Mouse (Mus musculus) limb, embryonic 10.5 days (tissue): Measurements from ENCODE around the gene L3mbtl2. TPM values are rescaled to one million over a fixed set of nuclear protein-coding genes. Genes with fewer than 3 reads are reported as not detected.
A peak's percentile ranks its signal among the peaks of the same experiment; 100 is the strongest.

ENCODE experiments used
- DNase-seq: peaks from one replicate; pipeline ENCODE4 v3.0.0-alpha.2; 2017; ENCODE audit warnings: low spot score
- H3K27ac ChIP-seq: fragments of 300-500 bp; sonication (generic); 2 replicates; pipeline ENCODE4 v1.5.1; 2016; ENCODE audit warnings: mild to moderate bottlenecking
- H3K27me3 ChIP-seq: fragments of 300-500 bp; sonication (generic); 2 replicates; pipeline ENCODE4 v1.6.1; 2016; ENCODE audit warnings: low read depth, mild to moderate bottlenecking; ENCODE audit not compliant: poor library complexity, severe bottlenecking
- H3K36me3 ChIP-seq: fragments of 300-500 bp; sonication (generic); 2 replicates; pipeline ENCODE4 v1.6.1; 2016; ENCODE audit warnings: mild to moderate bottlenecking, moderate library complexity
- H3K4me1 ChIP-seq: fragments of 300-500 bp; sonication (generic); 2 replicates; pipeline ENCODE4 v1.6.1; 2016
- H3K4me3 ChIP-seq: fragments of 300-500 bp; sonication (generic); 2 replicates; pipeline ENCODE4 v1.5.1; 2016; ENCODE audit warnings: mild to moderate bottlenecking, moderate library complexity
- H3K9me3 ChIP-seq: fragments of 300-500 bp; sonication (generic); replicated peaks from 2 replicates; pipeline ENCODE4 v1.6.1; 2016; ENCODE audit warnings: mild to moderate bottlenecking
- WGBS: fragments of 180-500 bp; shearing (Covaris S2); methylation state at CpG from one replicate; pipeline ENCODE4 v1.1.7; 2016; 5-methylcytosine and 5-hydroxymethylcytosine counted together
- polyA plus RNA-seq: library from polyadenylated mRNA; unstranded; fragments of >200 nt; fragmentation: Nextera tagmentation; extraction: Ambion mirVana; gene quantifications from 2 replicates; pipeline ENCODE4 v1.2.1, GENCODE M21; 2016

Gene L3mbtl2
- polyA plus RNA-seq, 1 experiment from 2014 or later, result 37.1 TPM

- H3K4me3 ChIP-seq, result no peak overlapping the region
- no peak overlapping the region for H3K27ac ChIP-seq
- no peak for DNase-seq
- peaks cover 95% of the 10 kb centered on the region for H3K36me3 ChIP-seq
- H3K27me3 ChIP-seq, result no peaks in the 10 kb centered on the region
- no peaks in the 10 kb centered on the region for H3K4me1 ChIP-seq
- WGBS, result 90% methylated on average over 9 of the region's 9 CpGs
- H3K9me3 ChIP-seq, result no peaks in the 10 kb centered on the region
Measured at GRCm38 (mm10) chr15:81718336-81719138, 54.8 kb downstream of the L3mbtl2 start.

- WGBS, result 93% methylated on average over 6 of the region's 6 CpGs
- H3K36me3 ChIP-seq, result peaks cover 95% of the 10 kb centered on the region
- H3K27me3 ChIP-seq, result no peaks in the 10 kb centered on the region
- H3K9me3 ChIP-seq, result no peaks in the 10 kb centered on the region
- no peak overlapping the region for H3K27ac ChIP-seq
- no peak for DNase-seq
- no peak overlapping the region for H3K4me3 ChIP-seq
- H3K4me1 ChIP-seq, result no peaks in the 10 kb centered on the region
Measured at GRCm38 (mm10) chr15:81719139-81719531, 55.4 kb downstream of the L3mbtl2 start.

- Histone ChIP-seq H3K4me3 (no peak overlapping the region), H3K27ac (no peak overlapping the region), H3K36me3 (peaks cover 96% of the 10 kb centered on the region), H3K4me1 (0 out of 2 replicates have a peak, but pooled peaks cover 3% of the 10 kb centered on the region), H3K9me3 (no peaks in the 10 kb centered on the region), H3K27me3 (no peaks in the 10 kb centered on the region)
- no peak for DNase-seq
- WGBS, result 95% methylated on average over 5 of the region's 5 CpGs
Measured at GRCm38 (mm10) chr15:81722361-81722760, 58.7 kb downstream of the L3mbtl2 start.

- 92% methylated on average over 11 of the region's 11 CpGs for WGBS
- Histone ChIP-seq H3K36me3 (peaks cover 83% of the 10 kb centered on the region), H3K27ac (no peak overlapping the region), H3K9me3 (no peaks in the 10 kb centered on the region), H3K4me1 (peaks cover 10% of the 10 kb centered on the region), H3K4me3 (no peak overlapping the region), H3K27me3 (no peaks in the 10 kb centered on the region)
- DNase-seq, result no peak
Measured at GRCm38 (mm10) chr15:81723653-81724052, 60.0 kb downstream of the L3mbtl2 start.

GRCm38 (mm10) chr15:81725965-81726364, 62.3 kb downstream of the L3mbtl2 start:
- Histone ChIP-seq H3K36me3 (peaks cover 60% of the 10 kb centered on the region), H3K4me1 (peaks cover 16% of the 10 kb centered on the region), H3K4me3 (no peak overlapping the region), H3K27me3 (no peaks in the 10 kb centered on the region), H3K27ac (no peak overlapping the region), H3K9me3 (no peaks in the 10 kb centered on the region)
- DNase-seq, result no peak
- 98% methylated on average over 8 of the region's 8 CpGs for WGBS

- DNase-seq, result peak; percentile 54
- WGBS, result under 1% methylated on average over 49 of the region's 49 CpGs
- Histone ChIP-seq H3K27ac (peak overlapping the region; percentile 90), H3K4me3 (peak overlapping the region; percentile 89), H3K27me3 (no peaks in the 10 kb centered on the region), H3K36me3 (peaks cover 26% of the 10 kb centered on the region), H3K4me1 (peaks cover 16% of the 10 kb centered on the region), H3K9me3 (no peaks in the 10 kb centered on the region)
Measured at GRCm38 (mm10) chr15:81729241-81729791, 65.6 kb downstream of the L3mbtl2 start.

- Histone ChIP-seq H3K27ac (peak overlapping the region; percentile 90), H3K4me1 (peaks cover 16% of the 10 kb centered on the region)
- 6% methylated on average over 41 of the region's 41 CpGs for WGBS
Measured at GRCm38 (mm10) chr15:81729792-81730635, 66.3 kb downstream of the L3mbtl2 start.

GRCm38 (mm10) chr15:81735075-81735474, 71.4 kb downstream of the L3mbtl2 start:
- H3K4me3 ChIP-seq, result no peak overlapping the region
- 57% methylated on average over 3 of the region's 3 CpGs for whole genome bisulfite sequencing
- no peaks in the 10 kb centered on the region for H3K9me3 ChIP-seq
- no peaks in the 10 kb centered on the region for H3K4me1 ChIP-seq
- H3K27ac ChIP-seq, result no peak overlapping the region
- no peak for DNase-seq
- H3K36me3 ChIP-seq, result no peaks in the 10 kb centered on the region
- no peaks in the 10 kb centered on the region for H3K27me3 ChIP-seq

More at GRCm38 (mm10) chr15:81729792-81730635, 66.3 kb downstream of the L3mbtl2 start:
- no peaks in the 10 kb centered on the region for H3K9me3 ChIP-seq
- DNase-seq, result peak; percentile 95
- H3K27me3 ChIP-seq, result no peaks in the 10 kb centered on the region
- peak overlapping the region; percentile 89 for H3K4me3 ChIP-seq
- H3K36me3 ChIP-seq, result peaks cover 19% of the 10 kb centered on the region

Other genes starting within 250 kb of the L3mbtl2 start
- 590 and 611 TPM in 2 replicates for gene Rbx1, start 197.6 kb upstream of the L3mbtl2 start, polyA plus RNA-seq
- 17.4 and 20.7 TPM in 2 replicates for gene Ep300, start 78.5 kb upstream of the L3mbtl2 start, polyA plus RNA-seq
- gene Chadl, start 33.4 kb downstream of the L3mbtl2 start, polyA plus RNA-seq, result 1.3 and 2.4 TPM in 2 replicates
- gene Zc3h7b, start 81.2 kb downstream of the L3mbtl2 start, polyA plus RNA-seq, result 51.7 and 57.5 TPM in 2 replicates
- gene Rangap1, start 81.6 kb downstream of the L3mbtl2 start, polyA plus RNA-seq, result 150 and 166 TPM in 2 replicates
- gene Tef, start 138.5 kb downstream of the L3mbtl2 start, polyA plus RNA-seq, result 13.4 and 16.5 TPM in 2 replicates
- gene Tob2, start 194.9 kb downstream of the L3mbtl2 start, polyA plus RNA-seq, result 18.3 and 19.8 TPM in 2 replicates
- gene Phf5a, start 208.0 kb downstream of the L3mbtl2 start, polyA plus RNA-seq, result 256 and 300 TPM in 2 replicates
- 170 and 172 TPM in 2 replicates for gene Aco2, start 208.4 kb downstream of the L3mbtl2 start, polyA plus RNA-seq